Mouse (Mus musculus) ES-Bruce4 (cell line): ENCODE measurements at regions not wholly inside any gene's neighbourhood (a gene's known extent, or its start where the extent isn't known, plus 50 kb on each side); places are given as distances from the start of the nearest gene placed in this dataset.
"Not testable (repeated sequence)": the region's sequence is repeated elsewhere in the genome, so short reads cannot be mapped to it uniquely, and the experiment has no call there.

Experiments
- CTCF ChIP-seq: IDR thresholded peaks from one replicate; pipeline ENCODE4 v1.8.1; 2011; ENCODE audit warnings: low read depth, low read length
- POLR2A ChIP-seq: IDR thresholded peaks from one replicate; pipeline ENCODE4 v1.8.1; 2011; ENCODE audit warnings: low read length; ENCODE audit not compliant: insufficient read depth

DNA sequence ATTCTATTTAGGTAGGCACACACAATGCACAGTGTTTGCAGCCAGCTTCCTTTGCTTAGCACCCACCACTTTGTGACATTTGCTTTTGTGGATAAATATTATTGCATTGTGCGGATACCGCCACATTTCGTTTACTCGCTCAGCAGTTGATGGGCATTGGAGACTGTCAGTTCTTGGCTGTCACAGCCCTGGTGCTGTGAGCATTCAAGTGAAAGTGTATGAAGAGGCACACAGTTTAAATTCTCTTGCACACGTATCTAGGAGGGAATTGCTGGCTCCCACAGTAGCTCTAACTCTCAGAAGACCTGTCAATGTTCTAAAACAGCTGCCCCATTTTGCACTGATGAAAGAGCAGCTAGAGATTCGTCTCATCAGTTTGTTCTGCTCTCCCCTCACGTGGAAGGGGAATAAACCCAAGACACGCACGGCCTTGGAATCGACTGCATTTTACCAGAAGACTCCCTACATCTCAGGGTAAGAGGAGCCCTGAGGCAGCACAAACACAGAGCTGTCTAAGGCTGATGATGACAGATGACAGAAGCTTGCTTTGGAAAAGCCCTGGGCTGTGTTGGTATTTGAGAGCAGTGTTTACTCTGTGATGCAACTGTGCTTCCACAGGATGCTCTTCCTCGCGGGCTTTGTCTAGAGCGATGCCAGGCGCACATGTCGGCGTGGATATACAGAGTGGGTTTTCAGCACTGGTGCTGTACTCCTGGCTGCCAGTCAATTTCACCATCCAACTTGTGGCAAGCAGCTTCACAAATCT lies 136.6 kb upstream of the Rasgrp1 start:
- not testable (repeated sequence) for TF ChIP-seq POLR2A, CTCF
